Mouse (Mus musculus): Measurements from ENCODE around the gene Letm1.

The Letm1 gene

GRCm38 (mm10) chr5:33723641-33724465 lies 58.8 kb downstream of the Letm1 start:
- ChIA-PET CTCF (interaction anchor here in 3 of 4 experiments (0.7 to 4.8 kb wide), 6 partner anchors 9 to 297 kb away, joined by 3 to 18 read pairs (median 4); no protein-coding TSS in a partner anchor), POLR2A (interaction anchor here in 2 of 4 experiments (0.6 to 14.2 kb wide), 19 partner anchors 14 to 388 kb away, joined by 3 to 152 read pairs (median 4); partner anchors contain the start of genes Fam53a (in 1 of the 2), Gm9903 (in 1 of the 2), Letm1 (in 1 of the 2) and Maea (in 1 of the 2))

GRCm38 (mm10) chr5:33723019-33723640 lies 59.5 kb downstream of the Letm1 start:
- ChIA-PET CTCF (interaction anchor here in 2 of 4 experiments (0.7 to 4.8 kb wide), 7 partner anchors 10 to 298 kb away, joined by 3 to 18 read pairs (median 3); no protein-coding TSS in a partner anchor), POLR2A (interaction anchor here in 3 of 4 experiments (1.0 to 14.2 kb wide), 24 partner anchors 8 to 345 kb away, joined by 3 to 152 read pairs (median 4); partner anchors contain the start of genes Slbp (in 3 of the 3), Fam53a (in 1 of the 3), Gm9903 (in 1 of the 3) and Letm1 (in 1 of the 3))

GRCm38 (mm10) chr5:33722266-33723018 lies 60.2 kb downstream of the Letm1 start:
- ChIA-PET CTCF (interaction anchor here in 3 of 4 experiments (0.6 to 4.8 kb wide), 8 partner anchors 10 to 566 kb away, joined by 3 to 18 read pairs (median 4); partner anchors contain the start of genes Cfap99 (in 1 of the 3) and Zfyve28 (in 1 of the 3)), POLR2A (interaction anchor here in 3 of 4 experiments (0.7 to 14.2 kb wide), 19 partner anchors 9 to 344 kb away, joined by 3 to 152 read pairs (median 5); partner anchors contain the start of genes Slbp (in 3 of the 3), Letm1 (in 1 of the 3) and Uvssa (in 1 of the 3))

- POLR2A ChIA-PET = interaction anchor here in 3 of 4 experiments (0.7 to 14.2 kb wide), 21 partner anchors 9 to 181 kb away, joined by 3 to 152 read pairs (median 4); partner anchors contain the start of genes Slbp (in 3 of the 3) and Letm1 (in 1 of the 3)
Observed at GRCm38 (mm10) chr5:33721541-33722265, 60.9 kb downstream of the Letm1 start, which contains the start of gene Fgfr3. Gene Fgfr3 (plus strand): TSS chr5:33721674.

GRCm38 (mm10) chr5:33720852-33721490 lies 61.6 kb downstream of the Letm1 start:
- ChIA-PET CTCF (interaction anchor here in 2 of 4 experiments (1.0 to 4.8 kb wide), 6 partner anchors 10 to 80 kb away, joined by 3 to 18 read pairs (median 4); no protein-coding TSS in a partner anchor), POLR2A (interaction anchor here in 3 of 4 experiments (0.9 to 14.2 kb wide), 15 partner anchors 8 to 215 kb away, joined by 3 to 152 read pairs (median 4); partner anchors contain the start of genes Slbp (in 2 of the 3) and Nelfa (in 1 of the 3))

More at GRCm38 (mm10) chr5:33721541-33722265, 60.9 kb downstream of the Letm1 start, which contains the start of gene Fgfr3:
- CTCF ChIA-PET = interaction anchor here in 3 of 4 experiments (0.6 to 4.8 kb wide), 9 partner anchors 11 to 567 kb away, joined by 3 to 18 read pairs (median 4); partner anchors contain the start of genes Cfap99 (in 1 of the 3) and Zfyve28 (in 1 of the 3)

- ChIA-PET CTCF (interaction anchor here in 3 of 4 experiments (0.6 to 1.5 kb wide), 3 partner anchors 8 to 1579 kb away, joined by 3 to 5 read pairs (median 5); no protein-coding TSS in a partner anchor), POLR2A (interaction anchor here in 2 of 4 experiments (1.0 to 14.2 kb wide), 6 partner anchors 9 to 35 kb away, joined by 3 to 152 read pairs (median 4); no protein-coding TSS in a partner anchor)
Observed at GRCm38 (mm10) chr5:33718460-33718859, 64.2 kb downstream of the Letm1 start.

GRCm38 (mm10) chr5:33716467-33716866 lies 66.2 kb downstream of the Letm1 start:
- ChIA-PET POLR2A (interaction anchor here in 2 of 4 experiments (0.9 to 14.2 kb wide), 5 partner anchors 11 to 58 kb away, joined by 3 to 152 read pairs (median 3); partner anchors contain the start of genes Tacc3 (in 1 of the 2) and Tmem129 (in 1 of the 2)), CTCF (interaction anchor here (0.6 to 1.8 kb wide), 10 partner anchors 10 to 569 kb away, joined by 3 to 9 read pairs (median 4); no protein-coding TSS in a partner anchor)

- ChIA-PET POLR2A (interaction anchor here in 2 of 4 experiments (0.6 to 0.7 kb wide), 2 partner anchors 19 to 1390 kb away, joined by 3 read pairs; no protein-coding TSS in a partner anchor), CTCF (interaction anchor here in 2 of 4 experiments (1.1 to 1.8 kb wide), 2 partner anchors 21 to 23 kb away, joined by 4 read pairs; no protein-coding TSS in a partner anchor)
Observed at GRCm38 (mm10) chr5:33715182-33715581, 67.4 kb downstream of the Letm1 start.

GRCm38 (mm10) chr5:33712550-33712949 lies 70.1 kb downstream of the Letm1 start:
- ChIA-PET CTCF (no interaction called here), POLR2A (interaction anchor here in 2 of 4 experiments (1.0 to 17.5 kb wide), 3 partner anchors 9 to 11 kb away, joined by 3 to 152 read pairs (median 4); partner anchors contain the start of gene Fgfr3 (in 2 of the 2))

- CTCF ChIA-PET = interaction anchor here in 2 of 4 experiments (0.7 kb wide), 2 partner anchors 11 to 34 kb away, joined by 3 to 4 read pairs; no protein-coding TSS in a partner anchor
Observed at GRCm38 (mm10) chr5:33709037-33709436, 73.6 kb downstream of the Letm1 start.

GRCm38 (mm10) chr5:33707163-33707562 lies 75.5 kb downstream of the Letm1 start:
- POLR2A ChIA-PET = interaction anchor here in 3 of 4 experiments (0.6 to 17.5 kb wide), 6 partner anchors 11 to 274 kb away, joined by 3 to 152 read pairs (median 3); partner anchors contain the start of genes Fgfr3 (in 1 of the 3) and Slbp (in 1 of the 3)
- CTCF ChIA-PET = interaction anchor here in 3 of 4 experiments (0.6 to 1.8 kb wide), 3 partner anchors 31 to 177 kb away, joined by 3 to 4 read pairs (median 3); no protein-coding TSS in a partner anchor

More at GRCm38 (mm10) chr5:33709037-33709436, 73.6 kb downstream of the Letm1 start:
- POLR2A ChIA-PET = interaction anchor here in 2 of 4 experiments (1.0 to 17.5 kb wide), 4 partner anchors 13 to 36 kb away, joined by 3 to 152 read pairs (median 4); partner anchors contain the start of gene Fgfr3 (in 1 of the 2)

GRCm38 (mm10) chr5:33706350-33706629 lies 76.3 kb downstream of the Letm1 start:
- POLR2A ChIA-PET = interaction anchor here in 3 of 4 experiments (0.7 to 17.5 kb wide), 7 partner anchors 12 to 54 kb away, joined by 3 to 152 read pairs (median 4); partner anchors contain the start of genes Fgfr3 (in 2 of the 3) and Slbp (in 1 of the 3)
- CTCF ChIA-PET = interaction anchor here in 2 of 4 experiments (0.6 to 2.0 kb wide), 6 partner anchors 10 to 32 kb away, joined by 3 to 6 read pairs (median 4); no protein-coding TSS in a partner anchor

GRCm38 (mm10) chr5:33705612-33706349 lies 76.8 kb downstream of the Letm1 start:
- POLR2A ChIA-PET = interaction anchor here in 3 of 4 experiments (0.6 to 17.5 kb wide), 17 partner anchors 10 to 647 kb away, joined by 3 to 152 read pairs (median 3); partner anchors contain the start of genes Slbp (in 3 of the 3), Fgfr3 (in 2 of the 3), Fam53a (in 1 of the 3) and Gm9903 (in 1 of the 3)

More at GRCm38 (mm10) chr5:33705612-33706349, 76.8 kb downstream of the Letm1 start:
- CTCF ChIA-PET = interaction anchor here in 3 of 4 experiments (0.7 to 2.0 kb wide), 9 partner anchors 10 to 33 kb away, joined by 3 to 6 read pairs (median 3); no protein-coding TSS in a partner anchor

Data from embryonic stem cell, embryonic (primary cell).